Mouse (Mus musculus) lung, adult 2 months (tissue): ENCODE measurements around the gene Top2a.

Experiments used
- CTCF ChIP-seq: fragments of 200-500 bp; IDR thresholded peaks from 2 replicates; pipeline ENCODE4 v1.5.1; 2011; ENCODE audit warnings: mild to moderate bottlenecking, low read length, control low read depth; ENCODE audit not compliant: insufficient read depth
- POLR2A ChIP-seq: fragments of 200-500 bp; IDR thresholded peaks from 2 replicates; pipeline ENCODE4 v1.6.1; 2011; ENCODE audit warnings: low read depth, mild to moderate bottlenecking, control low read depth, low read length, borderline replicate concordance; ENCODE audit errors: extremely low read depth

- TF ChIP-seq CTCF (no peak), POLR2A (no peak)
Observed at GRCm38 (mm10) chr11:98995987-98996386, 28.0 kb downstream of the Top2a start.
